Mouse (Mus musculus) brain, embryonic 14.5 days (tissue): ENCODE data around the gene 1700069L16Rik. TPM values are rescaled to one million over a fixed set of nuclear protein-coding genes. Genes with fewer than 3 reads are reported as not detected.

Experiments
- DNase-seq: peaks from one replicate; pipeline ENCODE4 v3.0.0-alpha.2; 2011; ENCODE audit warnings: low read depth
- CTCF ChIP-seq: fragments of 200-500 bp; IDR thresholded peaks from 2 replicates; pipeline ENCODE4 v1.5.1; 2012; ENCODE audit warnings: inconsistent platforms, mild to moderate bottlenecking, moderate library complexity, borderline replicate concordance; ENCODE audit not compliant: insufficient read depth, insufficient read length; ENCODE audit errors: extremely low read depth
- POLR2A ChIP-seq: fragments of 200-500 bp; IDR thresholded peaks from 2 replicates; pipeline ENCODE4 v1.6.1; 2012; ENCODE audit warnings: mild to moderate bottlenecking, inconsistent platforms, borderline replicate concordance; ENCODE audit not compliant: poor library complexity, insufficient read depth, insufficient read length, severe bottlenecking; ENCODE audit errors: extremely low read depth
- polyA plus RNA-seq: library from polyadenylated mRNA; depleted of rRNA; stranded (reverse); fragments of >200 nt; gene quantifications from 2 replicates; pipeline ENCODE4 v1.2.3, GENCODE M21; 2012

Gene 1700069L16Rik
- polyA plus RNA-seq, 1 experiment = not detected

DNA sequence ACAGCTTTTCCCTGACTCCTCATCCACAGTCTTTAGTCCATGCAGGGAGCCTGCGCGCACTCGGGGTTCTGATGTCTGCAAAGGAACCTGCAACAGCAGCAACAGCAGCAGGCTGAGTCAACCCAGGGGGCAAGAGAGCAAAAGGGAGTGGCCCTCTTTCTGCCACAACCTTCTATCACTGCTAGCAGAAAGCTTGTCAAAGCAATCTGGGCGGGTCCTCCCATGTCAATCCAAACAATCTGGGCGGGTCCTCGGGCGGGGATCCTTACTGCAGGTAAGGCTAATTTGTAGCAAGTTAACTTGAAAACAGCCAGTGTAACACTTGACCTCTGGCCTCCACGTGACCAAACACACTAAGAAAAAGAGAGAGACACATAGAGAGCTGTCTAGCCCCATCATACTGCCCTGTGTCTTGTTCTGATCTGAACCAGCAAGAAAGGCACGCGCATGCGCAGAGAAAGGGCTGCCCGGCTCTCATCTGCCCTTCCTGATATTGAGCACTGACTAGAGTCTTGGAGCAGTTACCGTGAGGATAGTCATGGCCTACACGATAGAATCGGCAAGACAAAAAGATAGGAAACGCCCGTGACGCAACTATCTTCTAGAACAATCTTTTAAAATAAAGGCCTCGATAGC is 24.1 kb downstream of the 1700069L16Rik start:
- TF ChIP-seq CTCF (no peak), POLR2A (no peak)
- no peak for DNase-seq

DNA sequence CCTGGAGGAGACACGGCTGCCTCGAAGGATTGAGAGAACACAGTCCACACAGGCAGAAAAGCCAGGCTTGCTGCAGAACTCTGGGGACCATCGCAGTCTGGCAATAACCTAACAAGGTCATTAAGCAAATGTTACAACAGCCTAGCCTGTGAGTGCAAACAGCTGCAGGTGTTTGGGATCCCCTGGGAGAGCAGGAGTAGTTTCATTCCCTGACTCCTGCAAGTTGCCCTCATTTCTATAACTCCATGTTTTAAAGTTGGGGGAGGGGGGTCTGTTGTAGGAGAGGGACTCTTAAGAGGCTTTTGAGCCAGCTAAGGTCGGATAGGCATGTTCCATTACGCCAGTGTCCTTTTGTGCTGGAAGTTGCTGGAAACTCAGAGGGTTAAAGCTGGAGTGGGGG is 30.2 kb downstream of the 1700069L16Rik start:
- DNase-seq = peak; percentile 55
- no peak for TF ChIP-seq POLR2A
- TF ChIP-seq CTCF = no peak

- no peak for DNase-seq
- TF ChIP-seq CTCF (no peak), POLR2A (no peak)
Measured at GRCm38 (mm10) chr5:113694000-113694399, 30.6 kb downstream of the 1700069L16Rik start.

GRCm38 (mm10) chr5:113693196-113693755 is 31.3 kb downstream of the 1700069L16Rik start:
- TF ChIP-seq CTCF (no peak), POLR2A (no peak)

DNA sequence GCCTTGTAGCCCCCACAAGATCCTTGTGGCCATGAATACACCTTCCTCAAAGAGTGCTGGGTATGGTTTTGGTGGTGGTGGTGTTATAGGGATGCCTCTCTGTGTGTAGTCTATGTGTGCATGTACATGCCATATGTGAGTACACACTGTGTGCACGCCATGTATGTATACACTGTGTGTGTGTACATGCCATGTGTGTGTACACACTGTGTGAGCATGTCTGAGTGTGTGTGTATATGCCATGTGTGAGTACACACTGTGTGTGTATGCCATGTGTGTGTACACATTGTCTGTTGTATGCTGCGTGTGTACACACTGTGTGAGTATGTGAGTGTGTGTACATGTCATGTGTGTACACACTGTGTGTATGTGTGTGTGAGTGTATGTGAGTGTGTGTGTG is 33.7 kb downstream of the 1700069L16Rik start:
- DNase-seq = no peak
- TF ChIP-seq POLR2A (no peak), CTCF (no peak)

More at GRCm38 (mm10) chr5:113693196-113693755, 31.3 kb downstream of the 1700069L16Rik start:
- no peak for DNase-seq

DNA sequence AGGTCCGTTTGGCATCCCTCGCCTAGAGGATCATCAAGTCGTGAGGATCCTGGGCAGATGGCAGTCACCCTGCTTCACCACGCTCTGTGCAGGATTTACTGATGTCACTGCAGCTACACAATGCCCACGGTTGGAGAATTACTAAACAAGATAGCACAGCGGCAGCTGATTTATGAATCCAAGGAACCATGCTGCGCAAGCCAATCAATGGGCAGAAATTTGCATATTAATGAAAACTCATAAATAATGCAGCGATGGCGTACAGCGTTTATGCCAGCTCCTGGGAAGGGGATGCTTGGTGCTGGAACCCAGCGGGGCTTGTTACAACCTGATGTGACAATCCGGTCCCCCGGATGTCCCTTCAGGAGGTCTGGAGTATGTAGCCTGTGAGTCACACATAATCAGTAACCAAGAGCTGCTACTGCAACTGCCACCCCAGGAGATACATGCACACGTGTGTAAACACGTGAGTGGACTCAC is 34.5 kb downstream of the 1700069L16Rik start:
- TF ChIP-seq POLR2A (no peak), CTCF (no peak)
- DNase-seq = peak; percentile 89

DNA sequence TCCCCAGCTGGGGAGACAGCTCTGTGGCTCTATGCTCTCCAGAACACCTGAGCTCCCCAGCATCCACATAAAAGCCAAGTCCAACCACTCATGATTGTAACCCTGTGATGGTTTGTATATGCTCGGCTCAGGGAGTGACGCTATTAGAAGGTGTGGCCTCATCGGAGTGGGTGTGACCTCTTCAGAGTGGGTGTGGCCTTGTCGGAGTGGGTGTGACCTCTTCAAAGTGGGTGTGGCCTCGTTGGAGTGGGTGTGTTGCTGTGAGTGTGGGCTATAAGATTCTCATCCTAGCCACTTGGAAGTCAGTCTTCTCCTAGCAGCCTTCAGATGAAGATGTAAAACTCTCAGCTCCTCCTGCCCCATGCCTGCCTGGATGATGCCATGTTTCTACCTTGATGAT is 37.1 kb downstream of the 1700069L16Rik start:
- DNase-seq = no peak
- TF ChIP-seq POLR2A (no peak), CTCF (no peak)

GRCm38 (mm10) chr5:113685471-113685870 is 39.1 kb downstream of the 1700069L16Rik start:
- TF ChIP-seq POLR2A = no peak
- no peak for DNase-seq

- no peak for DNase-seq
- TF ChIP-seq POLR2A = no peak
- no peak for TF ChIP-seq CTCF
Measured at GRCm38 (mm10) chr5:113683246-113683645, 41.3 kb downstream of the 1700069L16Rik start.

DNA sequence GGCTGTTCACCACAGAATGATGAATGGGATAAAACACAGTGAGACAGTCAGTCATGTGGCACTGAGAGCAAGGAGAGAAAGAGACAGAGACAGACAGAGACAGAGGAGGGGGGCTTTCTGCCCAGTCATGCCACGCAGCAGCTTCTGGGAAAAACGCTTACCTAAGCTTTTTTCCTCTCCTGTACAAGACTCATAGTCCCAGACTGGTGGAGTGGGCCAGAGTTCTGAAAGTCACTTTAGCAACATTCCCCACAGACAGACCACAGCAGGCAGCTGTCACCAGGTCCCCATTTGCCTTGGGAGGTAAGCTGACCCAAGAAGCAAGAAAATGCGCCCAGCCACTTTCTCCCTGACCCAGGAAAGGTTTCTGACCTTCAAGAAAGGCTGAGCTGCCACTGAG is 42.1 kb downstream of the 1700069L16Rik start:
- no peak for DNase-seq
- TF ChIP-seq POLR2A = no peak
- no peak for TF ChIP-seq CTCF

GRCm38 (mm10) chr5:113681219-113681618 is 43.4 kb downstream of the 1700069L16Rik start:
- TF ChIP-seq CTCF = no peak
- no peak for TF ChIP-seq POLR2A

DNA sequence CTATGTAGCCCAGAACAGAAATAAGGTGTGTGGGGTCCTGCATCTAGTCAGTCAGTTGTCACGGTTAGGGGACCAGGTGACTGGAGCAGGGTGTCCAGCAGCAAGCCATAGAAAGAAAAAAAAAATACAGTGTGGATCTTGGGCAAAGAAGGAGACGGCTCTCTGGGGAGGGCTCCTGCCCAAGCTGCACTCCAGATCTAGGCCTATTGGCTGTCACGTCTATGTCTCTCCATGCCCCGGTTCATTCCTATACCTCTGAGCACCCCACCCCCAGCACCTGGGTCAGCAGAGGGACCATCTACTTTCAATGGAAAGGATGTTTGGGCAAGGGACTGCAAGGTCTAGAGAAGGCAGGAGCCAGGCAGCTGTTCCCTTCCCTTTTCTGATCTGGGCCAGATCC is 45.1 kb downstream of the 1700069L16Rik start:
- TF ChIP-seq CTCF = no peak
- TF ChIP-seq POLR2A = no peak
- DNase-seq = no peak

More at GRCm38 (mm10) chr5:113681219-113681618, 43.4 kb downstream of the 1700069L16Rik start:
- DNase-seq = no peak

GRCm38 (mm10) chr5:113678743-113679452 is 45.7 kb downstream of the 1700069L16Rik start:
- TF ChIP-seq POLR2A (no peak), CTCF (no peak)
- DNase-seq = peak; percentile 53
